Mouse (Mus musculus) CH12.LX (cell line): ENCODE data around the gene Zfp94. TPM values are rescaled to one million over a fixed set of nuclear protein-coding genes. Genes with fewer than 3 reads are reported as not detected.

Source experiments
- DNase-seq: peaks from one replicate; pipeline ENCODE4 v3.0.0-alpha.2; 2013; ENCODE audit errors: extremely low read depth
- H3K27ac ChIP-seq: 2 replicates; pipeline ENCODE4 v1.5.1; 2012; ENCODE audit warnings: low read depth, mild to moderate bottlenecking, control low read depth, moderate library complexity; ENCODE audit not compliant: insufficient read depth
- H3K27me3 ChIP-seq: replicated peaks from 2 replicates; pipeline ENCODE3; 2012; ENCODE audit warnings: inconsistent platforms
- H3K36me3 ChIP-seq, 2 experiments: replicated peaks in 1 of 2; 2 replicates each; pipeline versions ENCODE3 to v1.6.1; 2012; ENCODE audit warnings: inconsistent platforms in 1 of 2, low read length in 1 of 2, mild to moderate bottlenecking in 1 of 2, mixed read lengths in 1 of 2, moderate library complexity in 1 of 2; ENCODE audit not compliant: control insufficient read depth in 1 of 2, insufficient read depth in 1 of 2
- H3K4me1 ChIP-seq, 2 experiments: 2 replicates each; pipeline ENCODE4 v1.6.1; 2012; ENCODE audit warnings: inconsistent platforms in 1 of 2, moderate library complexity in 1 of 2; ENCODE audit not compliant: insufficient read depth in 2 of 2, control insufficient read depth in 1 of 2
- H3K4me2 ChIP-seq: 2 replicates; pipeline ENCODE4 v1.6.1; 2012; ENCODE audit warnings: low read depth, mild to moderate bottlenecking, control low read depth; ENCODE audit not compliant: poor library complexity, insufficient read depth, severe bottlenecking
- H3K4me3 ChIP-seq, 3 experiments: fragments of 150-350 bp in 1 of 3; sonication (generic) in 1 of 3; replicated peaks in 1 of 3; 2 replicates each; pipeline versions ENCODE3 to v1.5.1; 2011 to 2012; ENCODE audit warnings: low read depth in 2 of 3, low read length in 2 of 3, mild to moderate bottlenecking in 2 of 3, moderate library complexity in 2 of 3, control low read depth in 1 of 3, improper control_type of control experiment in 1 of 3, inconsistent platforms in 1 of 3, mixed read lengths in 1 of 3; ENCODE audit not compliant: poor library complexity in 1 of 3
- H3K79me2 ChIP-seq: replicated peaks from 2 replicates; pipeline ENCODE4 v1.6.1; 2012; ENCODE audit warnings: mild to moderate bottlenecking, moderate library complexity; ENCODE audit not compliant: control insufficient read depth, poor library complexity, insufficient read depth, severe bottlenecking; ENCODE audit errors: extremely low read depth
- H3K9ac ChIP-seq: 2 replicates; pipeline ENCODE4 v1.6.1; 2012; ENCODE audit warnings: low read depth, mild to moderate bottlenecking, control low read depth, moderate library complexity; ENCODE audit not compliant: insufficient read depth
- H3K9me3 ChIP-seq: replicated peaks from 2 replicates; pipeline ENCODE3; 2012; ENCODE audit warnings: low read length, inconsistent platforms, mixed read lengths
- CHD1 ChIP-seq: IDR thresholded peaks from 2 replicates; pipeline ENCODE4 v1.6.1; 2012; ENCODE audit warnings: low read depth, low read length, improper control_type of control experiment, inconsistent platforms
- CTCF ChIP-seq, 2 experiments: IDR thresholded peaks in 1 of 2; conservative IDR thresholded peaks in 1 of 2; 2 replicates each; pipeline ENCODE4 v1.5.1; 2011 to 2012; ENCODE audit warnings: low read depth in 2 of 2, low read length in 2 of 2, improper control_type of control experiment in 1 of 2, inconsistent platforms in 1 of 2, mild to moderate bottlenecking in 1 of 2, moderate library complexity in 1 of 2
- ELF1 ChIP-seq: IDR thresholded peaks from 2 replicates; pipeline ENCODE4 v1.6.1; 2014; ENCODE audit warnings: low read depth, mild to moderate bottlenecking, inconsistent platforms, low read length, improper control_type of control experiment
- ETS1 ChIP-seq: conservative IDR thresholded peaks from 2 replicates; pipeline ENCODE4 v1.6.1; 2012; ENCODE audit warnings: low read depth, mild to moderate bottlenecking, inconsistent platforms, low read length, improper control_type of control experiment, moderate library complexity
- GABPA ChIP-seq: IDR thresholded peaks from 2 replicates; pipeline ENCODE4 v1.6.1; 2012; ENCODE audit warnings: low read depth, low read length, improper control_type of control experiment, inconsistent platforms; ENCODE audit not compliant: insufficient replicate concordance
- MAFK ChIP-seq: IDR thresholded peaks from 2 replicates; pipeline ENCODE4 v1.6.1; 2011; ENCODE audit warnings: low read length, improper control_type of control experiment; ENCODE audit not compliant: insufficient replicate concordance
- MAZ ChIP-seq: IDR thresholded peaks from 2 replicates; pipeline ENCODE4 v1.6.1; 2012; ENCODE audit warnings: low read depth, mild to moderate bottlenecking, inconsistent platforms, low read length, improper control_type of control experiment, moderate library complexity
- MEF2A ChIP-seq: IDR thresholded peaks from 2 replicates; pipeline ENCODE4 v1.6.1; 2014; ENCODE audit warnings: low read depth, mild to moderate bottlenecking, inconsistent platforms, low read length, improper control_type of control experiment, borderline replicate concordance
- RAD21 ChIP-seq: IDR thresholded peaks from 2 replicates; pipeline ENCODE4 v1.6.1; 2011; ENCODE audit warnings: low read depth, mild to moderate bottlenecking, low read length, improper control_type of control experiment, moderate library complexity
- SIN3A ChIP-seq: IDR thresholded peaks from 2 replicates; pipeline ENCODE4 v1.6.1; 2012; ENCODE audit warnings: low read length, improper control_type of control experiment, inconsistent platforms
- TBP ChIP-seq: conservative IDR thresholded peaks from 2 replicates; pipeline ENCODE4 v1.6.1; 2011; ENCODE audit warnings: low read depth, low read length, improper control_type of control experiment
- UBTF ChIP-seq: IDR thresholded peaks from 2 replicates; pipeline ENCODE4 v1.6.1; 2012; ENCODE audit warnings: low read depth, mild to moderate bottlenecking, inconsistent platforms, low read length, improper control_type of control experiment, moderate library complexity
- dilution Hi-C: fragments of 300-500 bp; cut with MboI; formaldehyde crosslinking; loops from 2 replicates; pipeline ENCODE4 v1.14.3; 2020; ENCODE audit warnings: low sequenced_read_pairs; ENCODE audit not compliant: extremely low pct_unique_long_range_greater_than_20kb, extremely low pct_ligation_motif_present
- in situ Hi-C: fragments of 300-500 bp; cut with MboI; formaldehyde crosslinking; loops from 3 replicates; pipeline ENCODE4 v1.14.3; 2019; ENCODE audit warnings: low sequenced_read_pairs, low pct_ligation_motif_present, low pct_unique_long_range_greater_than_20kb, mixed read lengths
- polyA plus RNA-seq: library from polyadenylated mRNA; unstranded; fragments of >175 nt; gene quantifications from 2 replicates; pipeline ENCODE4 v1.2.1, GENCODE M21; 2012; ENCODE audit warnings: low read depth; ENCODE audit not compliant: insufficient read length
- total RNA-seq, 2 experiments: library from RNA; depleted of rRNA; stranded (reverse); fragments of 300-350 nt in 1 of 2; fragments of >200 nt in 1 of 2; gene quantifications; 2 replicates each; pipeline ENCODE4 v1.2.3; 2012 to 2014

The Zfp94 gene
- total and polyA plus RNA-seq, 3 experiments: 3.3 to 6.0 (median 4.5) TPM

DNA sequence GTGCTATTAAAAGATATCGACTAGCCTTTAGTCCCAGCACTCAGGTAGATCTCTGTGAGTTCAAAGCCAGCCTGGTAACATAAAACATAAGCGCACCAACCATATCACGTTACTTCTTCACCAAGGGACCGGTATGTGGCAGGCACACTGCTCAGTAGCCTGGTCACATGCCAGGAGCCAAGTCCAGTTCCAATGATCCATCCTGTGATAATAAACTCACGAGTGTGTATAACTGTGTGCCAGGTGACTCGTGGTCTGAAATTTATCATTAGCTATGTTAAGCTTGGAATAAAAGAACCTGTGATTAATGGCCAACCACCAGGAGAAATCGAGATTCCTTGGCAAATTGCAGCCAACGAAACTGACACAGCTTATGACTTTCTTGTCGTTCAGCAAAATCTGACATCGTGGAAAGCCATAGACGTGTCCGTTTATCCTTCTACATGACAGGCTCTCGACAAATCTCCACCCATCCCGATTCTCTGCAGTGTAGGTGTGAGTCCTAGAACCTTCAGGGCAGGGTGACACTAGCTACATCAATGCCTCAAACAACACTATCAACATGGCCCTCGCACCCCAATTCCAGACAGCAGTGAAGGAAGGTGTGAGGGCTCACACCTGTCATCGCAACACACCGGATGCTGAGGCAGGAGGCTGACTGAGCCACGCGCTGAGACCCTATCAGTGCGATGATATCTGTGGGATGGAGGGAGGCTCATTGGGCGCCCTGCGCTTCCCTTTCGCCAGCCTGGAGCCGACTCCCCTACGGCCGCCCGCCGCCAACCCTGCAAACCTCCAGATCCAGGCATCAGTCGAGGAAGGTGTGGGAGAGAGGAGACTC is 520 bp downstream of the Zfp94 start (continued):
- TF ChIP-seq GABPA: no peak

DNA sequence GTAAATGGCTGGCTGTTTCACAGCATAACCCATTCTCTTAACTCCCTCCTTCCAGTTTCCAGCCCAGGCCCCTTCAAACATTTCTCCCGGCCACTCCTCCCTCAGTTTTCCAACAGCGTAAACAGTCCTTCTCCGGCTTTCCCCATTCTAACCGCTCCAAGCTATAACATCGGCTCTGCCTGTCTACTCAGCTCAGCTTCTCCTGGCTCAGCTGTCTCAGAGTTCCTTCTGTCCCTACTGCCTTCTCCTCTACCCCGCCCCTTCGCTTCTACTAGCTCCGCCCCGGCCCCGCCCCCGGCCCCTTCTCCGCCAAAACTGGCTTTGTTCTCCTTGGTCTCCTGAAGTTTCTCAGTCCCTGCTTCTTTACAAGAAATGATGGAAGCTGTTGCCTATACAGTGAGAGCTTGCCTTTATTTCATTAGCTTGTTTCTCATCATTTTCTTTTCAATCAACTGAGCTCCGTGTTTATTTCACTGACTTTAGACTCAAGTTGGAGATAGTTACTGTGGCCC is 15.6 kb downstream of the Zfp94 start, which contains the start of gene Zfp61:
TSS of gene Zfp61 (minus strand) at position 462 of the 512 bp plus-strand sequence.
- Histone ChIP-seq H3K4me3 (no peak within 1 kb of the TSS), H3K4me2 (no peak within 1 kb of the TSS), H3K4me1 (no peaks in the 10 kb centered on the region), H3K9me3 (peaks cover 9% of the 10 kb centered on the region), H3K9ac (no peak within 1 kb of the TSS), H3K79me2 (no peaks in the 10 kb centered on the region), H3K27me3 (no peaks in the 10 kb centered on the region), H3K27ac (no peak within 1 kb of the TSS), H3K36me3 (peaks cover 31 to 61% of the 10 kb centered on the region in 2 experiments)
- dilution Hi-C loops (no loop called here), in situ Hi-C loops (no loop called here)
- TF ChIP-seq MAFK: no peak
- no peak for TF ChIP-seq MAZ
- TF ChIP-seq RAD21: no peak
- no peak for TF ChIP-seq ELF1
- no peak for TF ChIP-seq SIN3A
- TF ChIP-seq, all 38 proteins: peak for 0
- DNase-seq: no peak

DNA sequence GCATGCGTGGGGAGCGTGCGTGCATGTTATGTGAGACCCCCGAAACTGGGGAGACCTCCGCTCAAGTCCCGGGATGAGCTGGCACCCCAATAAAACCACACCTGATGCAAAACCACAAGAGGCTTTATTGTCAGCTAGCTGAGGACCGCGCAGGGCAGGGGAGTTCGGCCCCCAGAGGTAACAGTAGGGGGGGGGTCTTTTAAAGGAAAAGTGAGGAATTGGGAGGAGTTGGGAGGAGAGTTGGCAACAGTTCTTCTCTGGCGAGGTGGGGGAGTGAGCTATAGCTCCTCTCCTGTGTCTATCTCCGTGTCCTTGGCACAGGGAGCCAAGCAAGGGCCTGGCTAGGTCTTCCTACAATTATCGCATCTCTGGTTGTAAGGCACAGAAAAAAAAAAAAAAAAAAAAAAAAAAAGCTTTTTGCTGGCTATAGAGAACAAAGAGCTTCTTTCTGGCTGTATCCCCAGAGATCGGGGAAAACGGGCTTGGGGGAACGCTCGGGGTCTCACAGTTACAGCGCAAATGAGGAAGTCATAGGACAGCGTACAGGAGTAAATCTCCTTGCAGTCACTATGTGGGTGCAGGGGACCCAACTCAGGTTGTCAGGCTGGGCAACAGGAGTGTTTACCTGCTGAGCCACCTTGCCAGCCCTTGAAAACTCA is 16.5 kb downstream of the Zfp94 start:
- dilution Hi-C loops: no loop called here
- H3K27me3 ChIP-seq: no peaks in the 10 kb centered on the region
- in situ Hi-C loops: loop anchor here (10.0 kb wide), 1 partner anchor 145 kb away; no protein-coding TSS in a partner anchor
- H3K36me3 ChIP-seq: peaks cover 30 to 63% of the 10 kb centered on the region in 2 experiments
- no peaks in the 10 kb centered on the region for H3K79me2 ChIP-seq
- H3K4me3 ChIP-seq: no peak overlapping the region
- no peak overlapping the region for H3K27ac ChIP-seq
- H3K4me2 ChIP-seq: no peak overlapping the region
- no peaks in the 10 kb centered on the region for H3K4me1 ChIP-seq
- H3K9me3 ChIP-seq: peaks cover 9% of the 10 kb centered on the region
- DNase-seq: no peak
- TF ChIP-seq MEF2A (no peak), ETS1 (no peak), CHD1 (no peak), CTCF (conservative IDR thresholded peaks at IDR 0.05 in 1 of 2, IDR thresholded peaks at IDR 0.05 in 1 of 2; ENCODE audit: low read depth in 2 of 2, low read length in 2 of 2) (no peak), UBTF (no peak), TBP (no peak)
- no peak overlapping the region for H3K9ac ChIP-seq
